Mouse (Mus musculus) gastrocnemius, adult 18-20 months (tissue): ENCODE data around the gene Kdm4c. TPM values are rescaled to one million over a fixed set of nuclear protein-coding genes. Genes with fewer than 3 reads are reported as not detected.
"Not testable (repeated sequence)": the region's sequence is repeated elsewhere in the genome, so short reads cannot be mapped to it uniquely, and the experiment has no call there.

Source experiments
- DNase-seq: peaks from one replicate; pipeline ENCODE4 v3.0.0; 2021; ENCODE audit warnings: low spot score
- long read RNA-seq, 2 experiments: library from polyadenylated mRNA; stranded (forward); transcript quantifications; one replicate each; pipeline ENCODE4 v2.0.0; 2021
- total RNA-seq, 2 experiments: library from RNA; stranded (reverse); gene quantifications; 2 replicates each; pipeline ENCODE4 v1.2.3; 2021

Gene Kdm4c
- total RNA-seq: 1 to 10 TPM; 7.6 to 8.3 TPM
- long read RNA-seq, experiment 1, full-length matches to known transcripts: 8 of 12 reads
- long read RNA-seq, experiment 1, partial matches to known transcripts: 1 of 12 reads
- long read RNA-seq, experiment 1, other reads (novel, unspliced or antisense): 3 of 12 reads
- long read RNA-seq, experiment 2, full-length matches to known transcripts: 5 of 6 reads
- long read RNA-seq, experiment 2, partial matches to known transcripts: 1 of 6 reads
- long read RNA-seq, experiment 2, other reads (novel, unspliced or antisense): 0 of 6 reads

DNA sequence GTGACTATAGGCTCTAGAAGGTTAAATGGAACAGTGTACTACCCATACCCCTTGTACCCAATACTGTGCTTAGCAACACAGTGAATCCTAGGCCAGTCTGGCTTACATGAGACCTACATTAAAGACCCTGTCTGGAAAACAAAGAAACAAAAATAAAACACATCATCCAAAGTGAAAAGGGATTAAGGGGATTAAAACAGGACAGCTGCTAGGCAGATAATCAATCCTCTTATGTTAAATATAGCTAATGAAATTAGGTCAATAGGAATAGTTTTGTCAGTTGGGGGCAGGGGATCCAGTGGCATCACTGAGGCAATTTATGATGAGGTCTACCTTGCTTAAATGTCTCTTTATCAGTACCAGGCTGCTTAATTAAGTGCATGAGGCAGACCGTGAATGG lies at the start of gene Kdm4c:
Gene Kdm4c, plus strand, starts transcription at position 322 of the 400 bp plus-strand sequence.
- no peak for DNase-seq

DNA sequence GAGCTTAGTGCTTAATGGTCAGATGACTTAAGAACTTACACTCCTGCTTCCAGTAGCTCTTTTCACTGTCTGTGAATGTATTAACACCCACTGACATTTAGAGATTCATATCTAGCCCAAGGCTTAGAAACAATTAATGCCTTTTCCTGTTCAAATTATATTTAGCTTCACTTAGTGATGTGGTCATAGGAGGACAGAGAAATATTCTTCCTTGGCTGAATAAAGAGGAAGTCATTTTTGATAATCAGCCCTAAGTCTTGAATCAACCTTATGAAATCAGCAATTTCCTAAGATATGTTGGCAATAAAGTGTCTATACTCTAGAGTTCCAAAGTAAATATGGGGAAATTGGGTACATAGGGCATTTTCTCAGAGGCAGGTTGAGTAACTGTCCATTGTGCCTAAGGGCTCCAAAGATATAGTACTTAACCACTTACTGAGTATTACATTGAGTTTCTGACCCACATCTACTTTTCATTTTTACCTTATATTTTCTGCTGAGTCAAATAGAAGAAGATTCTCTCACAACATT lies 41.0 kb upstream of the Kdm4c start:
- no peak for DNase-seq

DNA sequence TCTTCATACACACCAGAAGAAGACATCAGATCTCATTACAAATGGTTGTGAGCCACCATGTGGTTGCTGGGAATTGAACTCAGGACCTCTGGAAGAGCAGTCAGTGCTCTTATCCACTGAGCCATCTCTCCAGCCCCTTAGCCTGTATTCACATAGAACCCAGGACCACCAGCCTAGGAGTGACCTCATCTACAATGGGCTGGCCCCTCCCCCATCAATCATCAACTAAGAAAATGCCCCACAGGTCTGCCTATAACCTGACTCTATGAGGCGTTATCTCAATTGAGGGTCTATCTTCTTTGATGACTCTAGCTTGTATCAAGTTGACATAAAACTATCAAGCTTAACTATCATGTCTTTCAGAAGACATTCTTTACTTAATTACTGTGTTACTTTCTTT lies 20.5 kb upstream of the Kdm4c start:
- DNase-seq: not testable (repeated sequence)

DNA sequence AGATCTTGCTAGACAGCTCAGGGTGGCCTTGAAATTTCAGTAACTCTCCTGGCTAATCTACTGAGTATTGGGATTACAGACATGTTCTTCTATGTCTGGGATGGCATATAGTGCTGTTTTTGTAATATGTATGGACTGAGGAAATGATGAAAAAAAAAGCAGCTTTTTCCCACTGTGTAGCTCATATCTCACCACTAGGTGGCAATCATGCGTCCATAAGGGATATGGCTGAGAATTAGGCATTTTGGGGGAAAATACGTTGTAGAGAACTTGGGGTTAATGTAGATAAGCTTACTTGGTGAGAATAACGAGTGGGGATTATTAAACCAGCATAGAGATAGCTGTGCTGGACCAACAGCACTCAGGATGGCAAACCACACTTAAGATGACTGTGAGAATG lies 19.9 kb upstream of the Kdm4c start:
- no peak for DNase-seq

DNA sequence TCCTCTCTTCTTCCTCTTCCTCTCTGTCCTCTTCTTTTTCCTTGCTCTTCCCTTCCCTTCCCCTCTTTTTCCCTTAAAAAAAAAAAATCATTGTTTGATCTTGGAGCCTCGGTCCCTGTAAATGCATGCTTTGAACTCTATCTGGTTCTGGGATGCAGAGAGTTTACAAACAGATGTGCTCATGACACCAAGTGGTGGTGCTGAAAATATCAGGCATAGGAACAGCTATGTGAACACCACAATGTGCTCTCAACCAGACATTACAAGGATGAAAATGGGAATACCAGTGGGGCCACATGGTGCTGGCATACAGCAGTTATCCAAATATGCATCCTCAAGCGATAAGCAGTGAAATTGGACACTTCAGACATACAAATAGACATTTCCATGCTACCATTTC lies 18.1 kb upstream of the Kdm4c start:
- DNase-seq: no peak

DNA sequence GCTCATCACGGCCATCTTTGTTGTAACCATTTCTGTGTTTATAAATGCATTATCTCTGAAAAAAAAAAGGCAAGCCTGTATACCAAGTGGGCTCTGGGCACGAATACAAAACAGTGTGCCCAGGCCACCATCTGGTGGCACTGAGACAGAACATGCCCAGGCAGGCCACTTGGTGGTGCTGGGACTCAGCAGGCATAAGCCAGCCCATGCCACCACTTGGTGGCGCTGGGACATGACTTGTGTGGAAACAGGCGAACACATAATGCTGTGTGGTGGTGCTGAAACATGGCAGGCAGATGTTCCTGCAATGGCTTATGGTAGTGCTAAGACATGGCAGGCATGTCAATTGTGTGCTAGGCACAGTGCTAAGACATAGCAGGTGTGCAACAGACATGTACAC lies 11.3 kb upstream of the Kdm4c start:
- DNase-seq: no peak

DNA sequence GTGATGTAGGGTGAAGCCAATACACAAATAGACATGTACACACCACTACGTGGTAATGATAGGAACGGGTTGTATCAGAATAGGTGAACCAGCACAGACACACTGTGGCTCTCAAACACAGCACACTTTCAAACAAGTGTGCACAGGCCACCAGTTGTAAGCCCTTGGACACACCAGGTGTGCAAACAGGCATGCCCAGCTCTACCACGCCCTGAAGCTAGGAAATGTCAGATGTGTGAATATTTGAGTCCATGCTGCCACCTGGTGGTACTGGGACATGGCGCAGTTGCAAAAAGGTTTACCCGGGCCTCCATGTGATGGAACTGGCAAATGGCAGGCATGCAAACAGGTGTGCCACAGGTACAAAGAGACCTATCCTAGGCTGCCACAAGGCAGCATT lies 10.9 kb upstream of the Kdm4c start:
- DNase-seq: peak; percentile 11

DNA sequence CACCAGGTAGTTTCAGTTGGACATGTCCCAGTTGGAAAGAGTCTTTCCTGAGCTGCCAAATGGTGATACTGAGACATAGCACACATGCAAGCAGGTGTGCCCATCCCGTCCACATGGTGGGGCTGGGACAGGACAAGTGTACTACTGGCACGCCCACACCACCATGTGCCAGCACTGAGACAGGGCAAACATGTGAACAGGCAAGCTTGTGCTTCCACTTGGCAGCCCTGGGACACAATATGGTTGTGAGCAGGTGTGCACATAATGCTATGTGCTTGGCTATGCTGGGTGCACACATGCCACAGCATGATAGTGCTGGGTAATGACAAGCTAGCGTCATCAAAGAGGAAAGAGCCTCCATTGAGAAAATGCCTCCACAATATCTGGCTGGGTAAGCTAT lies 8.8 kb upstream of the Kdm4c start:
- DNase-seq: no peak

DNA sequence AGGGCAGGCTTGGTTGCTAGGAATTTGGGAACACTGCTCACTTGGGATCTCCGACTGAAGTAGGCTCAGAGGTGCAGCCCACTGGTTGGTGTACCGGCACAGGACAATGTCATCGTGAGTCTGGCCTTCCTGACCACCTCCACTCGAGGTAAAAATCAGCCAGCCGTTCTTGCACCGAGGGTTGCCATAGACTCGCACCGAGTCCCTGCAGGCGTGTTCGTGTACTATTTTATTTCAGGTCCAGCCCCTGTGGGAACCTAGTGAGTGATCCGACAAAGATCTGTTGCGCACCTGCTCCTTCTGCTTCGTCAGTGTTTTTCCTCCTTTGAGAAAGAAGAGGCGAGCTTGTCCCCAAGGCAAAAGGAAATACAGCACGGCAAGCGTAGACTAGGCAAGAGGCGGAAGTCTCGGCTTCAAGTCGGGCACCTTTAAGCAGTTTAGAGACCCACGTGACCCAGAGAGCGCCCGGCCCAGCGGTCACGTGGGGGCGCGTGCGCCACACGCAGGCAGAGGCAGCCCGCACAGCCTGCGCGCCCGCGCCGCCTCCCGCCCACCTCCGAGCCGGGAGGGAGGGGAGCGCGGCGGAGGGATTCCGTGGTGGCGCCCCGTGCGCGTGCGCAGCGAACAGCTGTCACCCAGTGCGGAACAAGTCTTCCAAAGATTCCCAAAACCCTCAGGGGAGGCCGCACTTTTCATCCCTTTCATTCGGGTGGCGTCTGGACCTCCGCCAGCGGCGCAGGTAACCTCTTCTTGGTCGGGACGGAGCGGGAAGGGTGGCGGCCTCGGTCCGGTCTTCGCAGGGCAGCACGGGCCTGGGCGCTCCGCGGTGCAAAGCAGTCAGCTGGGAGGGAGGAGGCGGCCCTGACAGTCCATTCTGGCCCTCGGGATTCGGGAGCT lies 9.3 kb downstream of the Kdm4c start:
- DNase-seq: peak; percentile 94

DNA sequence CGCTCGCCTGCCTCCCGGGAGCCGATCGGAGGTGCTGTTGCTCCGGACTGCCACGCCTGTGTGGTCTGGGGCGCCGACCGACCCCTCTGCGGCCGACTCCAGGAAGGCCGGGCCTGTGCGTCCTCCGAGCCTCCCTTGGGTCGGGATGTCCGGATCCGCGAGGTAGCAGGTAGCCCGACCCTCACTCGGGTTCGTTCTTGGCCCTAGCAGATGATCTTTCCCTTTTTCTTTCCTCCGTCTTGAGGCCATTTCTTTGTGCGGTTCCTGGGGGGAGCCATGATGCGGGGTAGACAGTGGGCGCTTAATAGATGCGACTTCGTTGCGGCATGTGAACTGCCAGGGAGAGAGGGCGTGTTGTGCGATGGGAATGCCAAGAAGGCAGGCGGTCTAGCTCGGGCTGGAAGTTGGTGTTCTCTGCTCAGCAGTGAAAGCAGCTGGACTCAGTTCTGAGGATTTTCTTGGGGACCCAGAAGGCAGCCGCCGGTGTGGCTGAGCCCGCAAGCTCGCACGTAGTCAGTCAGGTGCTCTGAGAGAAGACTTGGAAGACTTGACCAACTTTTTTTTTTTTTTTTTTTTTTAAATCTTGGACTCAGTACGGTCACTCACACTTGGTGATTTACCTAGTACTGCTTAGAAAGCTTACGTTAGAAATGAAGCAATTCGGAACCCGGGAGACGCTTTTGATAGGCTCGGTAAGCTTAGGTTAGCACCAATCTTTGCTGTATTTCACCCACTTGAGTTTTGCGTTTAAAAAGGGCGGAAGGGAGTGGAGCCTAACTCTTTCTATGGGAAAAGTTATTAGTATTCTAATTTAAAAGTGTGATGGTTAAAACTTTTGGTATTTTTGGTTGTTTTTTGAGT lies 10.2 kb downstream of the Kdm4c start:
- peak; percentile 26 for DNase-seq

DNA sequence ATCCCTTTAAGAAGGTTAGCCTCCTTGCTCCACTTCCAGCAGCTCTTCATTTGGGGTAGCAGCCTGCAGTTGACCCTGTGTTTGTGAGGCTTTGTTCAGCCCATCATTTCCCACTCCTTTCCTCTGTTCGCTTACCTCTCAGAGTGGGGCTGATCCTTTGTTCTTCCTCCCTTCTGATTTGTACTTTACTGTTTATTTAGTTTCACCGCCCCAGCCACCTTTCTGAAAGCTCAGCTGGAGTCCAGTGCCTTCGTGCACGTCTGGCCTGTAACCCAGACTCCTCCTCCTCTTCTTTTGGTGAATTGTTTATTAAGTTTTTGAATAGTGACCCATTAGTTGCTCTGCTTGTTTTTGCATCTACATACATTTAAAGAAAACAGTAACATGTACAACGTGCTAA lies 15.6 kb downstream of the Kdm4c start:
- DNase-seq: no peak

DNA sequence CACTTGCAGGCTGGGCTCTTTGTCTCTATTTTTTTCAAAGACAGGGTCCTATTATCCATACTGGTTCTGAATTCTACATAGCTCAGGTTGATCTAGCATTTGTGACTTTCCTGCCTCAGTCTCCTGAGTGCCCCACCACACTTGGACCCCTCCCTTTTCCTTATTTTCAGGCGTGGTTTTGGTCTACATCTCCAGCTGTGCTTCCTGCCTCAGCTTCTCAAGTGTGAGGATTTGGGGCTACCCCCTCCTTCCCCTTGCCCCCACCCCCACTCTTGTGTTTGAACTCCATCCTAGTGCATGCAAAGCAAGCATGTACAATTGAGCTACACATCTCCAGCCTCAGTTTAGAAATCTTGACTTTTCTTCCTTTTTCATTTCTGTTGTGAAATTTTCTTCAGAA lies 16.2 kb downstream of the Kdm4c start:
- DNase-seq: no peak

DNA sequence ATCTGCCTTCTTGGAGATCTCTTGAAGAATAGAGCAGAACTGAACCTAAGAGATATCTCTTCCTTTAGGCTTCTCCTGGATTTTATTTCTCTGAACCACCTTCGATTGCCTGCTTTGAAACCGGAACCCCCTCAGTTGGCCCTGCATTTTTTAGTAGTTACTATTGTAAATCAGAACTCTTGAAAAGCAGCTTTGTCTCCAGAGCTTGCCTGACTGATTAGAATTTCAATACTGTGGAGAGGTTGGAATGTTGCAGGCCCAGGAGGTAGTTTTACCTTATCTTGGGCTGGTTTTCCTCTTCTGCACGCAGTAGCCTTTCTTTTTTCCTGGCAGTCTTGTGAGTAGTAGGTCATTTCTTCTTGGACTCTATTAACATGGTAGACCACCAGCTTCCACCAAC lies 17.0 kb downstream of the Kdm4c start:
- no peak for DNase-seq

DNA sequence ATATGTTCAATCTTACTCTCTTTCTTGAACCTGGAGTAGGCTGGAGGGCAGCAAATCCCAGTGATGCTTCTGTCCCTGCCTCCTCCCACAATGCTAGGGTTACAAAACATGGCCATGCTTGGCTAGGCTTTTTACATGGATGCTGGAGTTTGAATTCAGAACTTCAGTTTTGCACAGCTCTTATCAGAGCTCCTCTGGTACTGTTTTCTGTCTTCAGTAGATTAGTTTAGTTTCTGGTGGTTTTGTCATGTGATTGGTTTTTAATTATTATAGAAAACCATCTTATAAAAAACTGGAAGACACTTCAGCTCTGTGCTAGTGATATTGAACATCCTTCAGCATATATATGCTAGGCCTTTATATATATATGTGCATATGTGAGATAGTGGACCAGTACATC lies 19.6 kb downstream of the Kdm4c start:
- DNase-seq: no peak

DNA sequence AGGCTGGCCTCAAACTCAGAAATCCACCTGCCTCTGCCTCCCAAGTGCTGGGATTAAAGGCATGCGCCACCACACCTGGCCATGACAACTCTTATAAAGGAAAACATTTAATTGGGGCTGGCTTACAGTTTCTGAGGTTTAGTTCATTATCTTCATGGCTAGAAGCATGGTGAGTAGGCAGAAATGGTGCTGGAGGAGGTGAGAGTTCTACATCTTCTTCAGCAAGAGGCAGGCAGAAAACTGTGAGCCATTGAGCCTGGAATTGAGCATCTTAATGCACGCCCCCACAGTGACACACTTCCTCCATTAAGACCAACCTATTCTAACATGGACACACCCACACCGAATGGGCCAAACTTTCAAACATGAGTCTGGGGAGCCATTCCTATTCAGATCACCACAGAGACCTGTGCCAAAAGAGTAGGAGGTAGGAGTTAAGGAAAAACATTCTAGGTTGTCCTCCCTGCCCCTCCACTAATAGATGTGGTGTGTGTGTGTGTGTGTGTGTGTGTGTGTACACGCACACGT lies 22.2 kb downstream of the Kdm4c start:
- DNase-seq: no peak

DNA sequence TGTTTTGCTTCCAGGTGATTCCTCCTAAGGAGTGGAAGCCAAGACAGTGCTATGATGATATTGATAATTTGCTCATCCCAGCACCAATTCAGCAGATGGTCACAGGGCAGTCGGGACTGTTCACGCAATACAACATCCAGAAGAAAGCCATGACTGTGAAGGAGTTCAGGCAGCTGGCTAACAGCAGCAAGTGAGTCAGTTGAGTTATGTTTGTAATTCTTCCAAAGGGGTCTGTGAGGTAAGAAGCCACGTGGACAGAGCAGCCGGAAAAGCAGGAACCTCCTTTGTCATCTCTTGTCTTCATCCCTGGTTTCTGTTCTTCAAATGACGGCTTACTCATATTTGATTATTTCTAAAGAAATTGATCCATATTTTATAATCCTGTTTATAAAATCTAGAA lies 28.9 kb downstream of the Kdm4c start:
- no peak for DNase-seq

DNA sequence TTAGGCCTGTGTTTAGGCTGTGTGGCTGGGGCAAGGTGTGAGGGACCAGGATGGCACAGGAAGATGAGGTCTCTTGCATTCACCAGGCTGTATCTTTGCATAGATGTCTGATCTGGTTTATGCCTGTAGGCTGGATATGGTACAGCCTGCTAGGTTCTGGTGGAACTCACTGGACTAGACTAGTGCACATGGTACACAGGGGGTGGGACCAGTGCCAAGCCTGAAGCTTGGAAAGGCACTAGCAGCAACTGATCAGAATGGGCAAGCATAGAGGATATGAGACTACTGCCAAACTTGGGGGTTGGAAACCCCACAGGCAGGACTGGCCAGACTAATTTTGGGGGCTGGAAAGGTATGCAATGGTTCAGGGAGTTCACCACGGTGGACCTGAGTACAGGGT lies 35.2 kb downstream of the Kdm4c start:
- DNase-seq: no peak

DNA sequence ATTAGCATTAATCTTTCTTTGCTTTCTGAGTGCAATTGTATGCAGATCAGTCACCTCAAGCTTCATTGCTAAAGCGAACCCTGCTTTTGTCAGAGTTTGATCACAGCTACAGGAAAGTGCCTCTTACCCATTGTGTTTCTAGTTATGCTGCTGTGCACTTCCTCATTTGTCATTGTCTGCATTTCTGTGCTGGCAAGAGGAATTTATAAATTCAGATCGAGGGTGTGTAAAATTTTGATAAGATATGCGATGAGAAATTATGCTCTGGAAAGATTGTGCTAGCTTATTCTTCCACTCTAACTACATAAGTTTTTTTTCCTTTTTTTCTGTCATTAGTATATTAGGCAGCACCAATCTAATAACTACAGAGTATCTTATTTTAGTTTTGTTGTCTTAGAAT lies 37.9 kb downstream of the Kdm4c start:
- DNase-seq: no peak

DNA sequence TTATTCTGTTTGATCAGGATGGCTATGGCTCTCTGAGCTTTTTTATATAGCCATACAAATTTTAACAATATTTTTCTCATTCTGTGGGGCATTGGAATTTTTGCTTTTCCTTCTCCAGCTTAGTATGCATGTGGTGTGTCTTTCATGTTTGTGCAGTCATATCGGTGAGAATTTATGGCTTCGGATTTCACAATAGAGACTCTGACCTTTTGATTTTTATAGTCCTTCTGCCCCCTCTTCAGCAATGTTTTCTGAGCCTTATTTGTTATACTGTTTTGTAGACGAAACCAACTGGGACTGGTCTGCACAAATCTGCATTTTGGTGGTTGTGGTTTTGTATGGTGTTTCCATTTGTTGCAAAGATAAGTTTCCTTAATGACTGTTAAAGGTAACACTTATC lies 45.6 kb downstream of the Kdm4c start:
- DNase-seq: no peak

DNA sequence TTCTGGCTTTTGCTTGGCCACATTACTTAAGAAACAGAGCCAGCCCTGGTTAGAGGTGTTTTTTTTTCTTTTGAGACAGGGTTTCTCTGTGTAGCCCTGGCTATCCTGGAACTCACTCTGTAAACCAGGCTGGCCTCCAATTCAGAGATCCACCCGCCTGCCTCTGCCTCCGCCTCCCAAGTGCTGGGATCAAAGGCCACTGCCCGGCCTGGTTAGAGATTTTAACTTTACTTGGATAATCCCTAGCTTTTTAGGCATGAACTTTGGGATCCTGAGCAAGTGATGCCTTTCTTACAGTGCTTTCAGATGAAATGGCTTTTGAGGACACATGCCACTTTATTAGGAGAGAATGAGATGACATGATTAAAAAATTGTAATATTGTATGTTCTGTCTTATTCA lies 52.4 kb downstream of the Kdm4c start:
- DNase-seq: no peak

DNA sequence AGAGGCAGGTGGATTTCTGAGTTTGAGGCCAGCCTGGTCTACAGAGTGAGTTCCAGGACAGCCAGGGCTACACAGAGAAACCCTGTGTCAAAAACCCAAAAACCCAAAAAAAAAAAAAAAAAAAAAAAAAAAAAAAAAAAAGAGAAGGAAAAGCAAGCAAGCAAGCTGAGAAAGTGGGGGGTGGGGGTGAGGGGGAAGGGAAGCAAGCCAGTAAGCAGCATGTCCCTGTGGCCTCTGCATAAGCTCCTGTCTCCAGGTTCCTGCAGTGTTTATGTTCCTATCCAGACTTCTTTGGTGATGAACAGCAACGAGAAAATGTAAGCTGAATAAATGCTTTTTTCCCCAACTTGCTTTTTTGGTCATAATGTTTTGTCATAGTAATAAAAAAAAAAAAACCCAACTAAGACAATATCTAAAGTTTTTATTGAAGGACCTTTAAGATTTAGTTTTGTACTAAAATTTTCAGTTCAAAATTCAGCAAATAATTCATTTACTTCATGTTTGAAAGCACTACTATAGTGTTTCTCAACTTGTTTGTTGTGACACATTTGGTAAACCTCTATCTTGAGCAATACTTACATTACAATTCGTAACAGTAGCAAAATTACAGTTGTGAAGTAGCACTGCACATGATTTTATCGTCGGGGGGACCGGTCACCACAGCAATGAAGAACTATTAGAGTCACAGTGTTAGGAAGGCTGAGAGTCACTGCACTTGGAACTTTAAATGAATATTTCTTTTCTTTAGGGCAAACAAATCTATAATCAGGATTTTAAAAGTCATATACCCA lies 63.2 kb downstream of the Kdm4c start:
- DNase-seq: no peak
